Mouse (Mus musculus) C2C12 (cell line): Measurements from ENCODE around the gene Slc16a6. TPM values are rescaled to one million over a fixed set of nuclear protein-coding genes. Genes with fewer than 3 reads are reported as not detected.

Experiments
- H3K27me3 ChIP-seq: one replicate; pipeline ENCODE4 v1.6.1; 2011; ENCODE audit not compliant: control insufficient read depth, insufficient read depth, insufficient read length
- H3K36me3 ChIP-seq: one replicate; pipeline ENCODE4 v1.6.1; 2011; ENCODE audit not compliant: control insufficient read depth, insufficient read depth
- H3K4me3 ChIP-seq: one replicate; pipeline ENCODE4 v1.5.1; 2011; ENCODE audit warnings: mild to moderate bottlenecking, control low read depth; ENCODE audit not compliant: poor library complexity, insufficient read depth, severe bottlenecking
- H3K79me2 ChIP-seq: one replicate; pipeline ENCODE4 v1.6.1; 2011; ENCODE audit not compliant: control insufficient read depth, insufficient read depth
- H3K79me3 ChIP-seq: one replicate; pipeline ENCODE4 v1.6.1; 2011; ENCODE audit warnings: low read depth, control low read depth
- H3ac ChIP-seq: one replicate; pipeline ENCODE3; 2011; ENCODE audit warnings: low read depth; ENCODE audit not compliant: control insufficient read depth, insufficient read length
- CEBPB ChIP-seq: IDR thresholded peaks from one replicate; pipeline ENCODE4 v1.6.1; 2011; ENCODE audit warnings: low read depth, mild to moderate bottlenecking, control low read depth, moderate library complexity
- CTCF ChIP-seq: IDR thresholded peaks from one replicate; pipeline ENCODE4 v1.5.1; 2011; ENCODE audit not compliant: control insufficient read depth, insufficient read depth, insufficient read length
- FOSL1 ChIP-seq: IDR thresholded peaks from one replicate; pipeline ENCODE4 v1.8.0; 2011; ENCODE audit warnings: mild to moderate bottlenecking, low read length; ENCODE audit not compliant: poor library complexity, insufficient read depth, severe bottlenecking
- MAX ChIP-seq: IDR thresholded peaks from one replicate; pipeline ENCODE4 v1.6.1; 2011; ENCODE audit warnings: mild to moderate bottlenecking, control low read depth
- MYOD1 ChIP-seq: IDR thresholded peaks from one replicate; pipeline ENCODE4 v1.6.1; 2011; ENCODE audit warnings: low read depth; ENCODE audit not compliant: control insufficient read depth, insufficient read length
- MYOG ChIP-seq: IDR thresholded peaks from one replicate; pipeline ENCODE4 v1.6.1; 2011; ENCODE audit not compliant: control insufficient read depth, insufficient read length; ENCODE audit errors: extremely low read depth
- USF1 ChIP-seq: IDR thresholded peaks from one replicate; pipeline ENCODE4 v1.6.1; 2011; ENCODE audit warnings: low read depth, mild to moderate bottlenecking, control low read depth, moderate library complexity
- polyA plus RNA-seq: library from polyadenylated mRNA; unstranded; fragments of >200 nt; fragmentation: generic; extraction: Trizol; gene quantifications from one replicate; pipeline ENCODE4 v1.2.1, GENCODE M21; 2012; ENCODE audit warnings: missing spikeins

Gene Slc16a6
- polyA plus RNA-seq, 1 experiment, result 1.2 TPM

DNA sequence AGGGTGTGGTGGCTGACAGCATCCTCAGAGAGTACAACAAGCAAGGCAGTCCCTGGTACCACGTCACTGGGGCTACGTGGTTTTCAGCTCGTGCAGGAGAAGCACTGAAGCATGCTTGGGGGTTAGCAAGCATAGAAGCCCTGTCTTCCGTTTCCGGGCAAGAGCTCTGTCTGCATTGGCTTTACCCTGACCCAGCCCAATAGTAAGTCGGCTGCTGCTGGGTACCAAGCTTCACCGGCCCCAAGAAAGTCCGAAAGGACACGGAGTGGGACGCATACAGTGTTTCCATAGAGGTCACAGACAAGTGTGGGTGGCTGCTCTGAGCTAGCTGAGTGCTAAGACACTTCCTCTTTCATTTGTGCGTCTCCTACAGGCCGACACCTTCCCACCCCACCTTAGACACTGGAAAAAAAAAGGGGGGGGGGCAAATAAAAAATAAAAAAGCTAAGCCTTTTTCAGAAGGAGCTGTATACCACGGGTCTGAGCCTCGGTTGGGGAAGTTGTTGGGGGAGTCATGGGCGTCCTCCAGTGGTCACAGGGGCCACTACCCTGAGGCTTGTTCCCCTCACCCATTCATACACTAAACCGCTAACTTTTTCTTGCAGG, 53.3 kb downstream of the Slc16a6 start:
- Histone ChIP-seq H3K79me2 (no peaks in the 10 kb centered on the region), H3K27me3 (no peaks in the 10 kb centered on the region), H3K4me3 (no peak overlapping the region), H3ac (no peak overlapping the region), H3K79me3 (no peaks in the 10 kb centered on the region), H3K36me3 (no peaks in the 10 kb centered on the region)
- TF ChIP-seq CEBPB, result no peak
- TF ChIP-seq USF1, result no peak
- no peak for TF ChIP-seq FOSL1
- TF ChIP-seq MAX, result no peak
- TF ChIP-seq CTCF, result no peak
- no peak for TF ChIP-seq MYOG
- no peak for TF ChIP-seq MYOD1

GRCm38 (mm10) chr11:109419461-109419860, 53.9 kb downstream of the Slc16a6 start:
- Histone ChIP-seq H3K36me3 (no peaks in the 10 kb centered on the region), H3K79me3 (no peaks in the 10 kb centered on the region), H3K79me2 (no peaks in the 10 kb centered on the region), H3ac (no peak overlapping the region), H3K4me3 (no peak overlapping the region), H3K27me3 (no peaks in the 10 kb centered on the region)
- TF ChIP-seq MYOD1, result no peak
- TF ChIP-seq CEBPB, result no peak

DNA sequence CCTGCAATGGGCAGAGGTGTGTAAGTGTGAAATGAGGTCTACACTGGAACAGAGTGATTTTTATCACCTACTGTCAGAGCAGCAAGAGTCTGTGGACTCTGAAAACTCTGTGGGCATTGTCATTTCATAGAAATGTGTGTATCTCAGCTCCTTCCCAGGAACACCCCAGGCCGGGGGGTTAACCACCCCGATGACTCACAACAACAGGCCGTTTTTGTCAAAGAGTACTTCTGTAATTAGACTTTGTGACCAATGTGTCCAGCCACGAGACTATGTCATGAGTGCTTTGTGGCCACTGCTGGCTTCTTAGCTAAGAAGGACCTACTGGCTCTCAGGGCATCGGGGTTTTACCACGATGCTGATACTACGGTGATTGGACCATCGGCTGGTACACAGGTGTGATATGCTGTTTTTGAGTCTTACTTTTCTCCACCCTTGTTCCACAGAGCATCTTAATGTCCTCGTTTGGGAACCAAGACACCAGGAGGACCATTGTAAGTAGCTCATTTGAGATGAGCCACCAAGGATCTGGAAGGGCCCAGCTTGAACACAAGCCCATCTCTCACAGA, 55.8 kb downstream of the Slc16a6 start:
- no peak overlapping the region for H3ac ChIP-seq
- no peaks in the 10 kb centered on the region for H3K27me3 ChIP-seq
- H3K79me2 ChIP-seq, result no peaks in the 10 kb centered on the region
- no peak for TF ChIP-seq CTCF
- no peak for TF ChIP-seq MYOD1
- TF ChIP-seq MAX, result no peak
- no peak for TF ChIP-seq FOSL1
- no peak for TF ChIP-seq MYOG
- no peak for TF ChIP-seq USF1
- TF ChIP-seq CEBPB, result no peak
- H3K79me3 ChIP-seq, result no peaks in the 10 kb centered on the region
- no peaks in the 10 kb centered on the region for H3K36me3 ChIP-seq
- H3K4me3 ChIP-seq, result no peak overlapping the region

DNA sequence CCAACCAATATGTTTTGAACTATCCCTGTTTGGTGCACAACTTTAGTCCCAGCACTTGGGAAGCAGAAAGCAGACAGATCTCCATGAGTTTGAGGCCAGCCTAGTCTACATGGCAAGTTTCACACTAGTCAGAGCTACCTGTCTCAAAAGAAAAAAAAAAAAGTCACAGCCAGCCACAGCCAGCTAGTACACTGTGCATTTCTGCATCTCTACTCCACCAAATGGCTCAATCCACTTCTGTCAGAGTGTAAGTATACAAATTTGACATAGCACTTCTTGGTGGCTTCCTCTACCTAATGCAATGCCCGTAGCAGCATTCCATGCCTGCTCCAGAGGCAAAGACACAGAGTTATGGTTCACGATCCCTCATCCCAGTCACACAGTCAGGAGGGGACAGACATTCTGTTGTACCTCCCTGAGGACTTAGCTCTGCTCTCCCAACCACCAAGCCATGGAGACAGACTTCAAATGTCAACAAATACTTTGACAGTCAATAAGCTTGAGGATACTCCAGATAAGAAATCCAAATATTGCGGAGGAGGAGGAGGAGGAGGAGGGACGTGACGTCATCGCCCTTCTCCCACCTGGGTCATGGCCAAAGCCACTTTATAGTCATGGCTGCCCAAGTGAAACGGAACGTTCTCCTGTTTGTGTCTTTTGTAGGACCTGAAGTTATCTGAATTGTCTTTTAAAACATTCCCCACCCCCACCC, 56.5 kb downstream of the Slc16a6 start:
- Histone ChIP-seq H3K79me2 (no peaks in the 10 kb centered on the region), H3K36me3 (no peaks in the 10 kb centered on the region), H3ac (no peak overlapping the region), H3K27me3 (no peaks in the 10 kb centered on the region), H3K4me3 (no peak overlapping the region), H3K79me3 (no peaks in the 10 kb centered on the region)
- no peak for TF ChIP-seq MYOG
- no peak for TF ChIP-seq MYOD1
- no peak for TF ChIP-seq USF1
- TF ChIP-seq MAX, result no peak
- TF ChIP-seq CEBPB, result no peak
- TF ChIP-seq FOSL1, result no peak
- no peak for TF ChIP-seq CTCF

- Histone ChIP-seq H3K79me3 (no peaks in the 10 kb centered on the region), H3K36me3 (no peaks in the 10 kb centered on the region), H3K4me3 (no peak overlapping the region), H3K79me2 (no peaks in the 10 kb centered on the region), H3ac (no peak overlapping the region), H3K27me3 (no peaks in the 10 kb centered on the region)
- TF ChIP-seq FOSL1, result no peak
- TF ChIP-seq CTCF, result no peak
- TF ChIP-seq MYOD1, result no peak
- no peak for TF ChIP-seq MYOG
- TF ChIP-seq CEBPB, result no peak
These were observed 58.6 kb downstream of the Slc16a6 start for GRCm38 (mm10) chr11:109414802-109415201.

GRCm38 (mm10) chr11:109413617-109414016, 59.8 kb downstream of the Slc16a6 start, which contains the start of gene 9930022D16Rik:
TSS of gene 9930022D16Rik (plus strand) at chr11:109413917.
- Histone ChIP-seq H3K4me3 (no peak within 1 kb of the TSS), H3K79me2 (no peaks in the 10 kb centered on the region), H3K79me3 (no peaks in the 10 kb centered on the region), H3ac (no peak within 1 kb of the TSS), H3K27me3 (no peaks in the 10 kb centered on the region), H3K36me3 (no peaks in the 10 kb centered on the region)
- TF ChIP-seq CTCF, result no peak
- TF ChIP-seq USF1, result no peak
- no peak for TF ChIP-seq MYOD1
- TF ChIP-seq FOSL1, result no peak
- TF ChIP-seq MAX, result no peak
- TF ChIP-seq CEBPB, result no peak
- no peak for TF ChIP-seq MYOG
